In the genomic region with DNA sequence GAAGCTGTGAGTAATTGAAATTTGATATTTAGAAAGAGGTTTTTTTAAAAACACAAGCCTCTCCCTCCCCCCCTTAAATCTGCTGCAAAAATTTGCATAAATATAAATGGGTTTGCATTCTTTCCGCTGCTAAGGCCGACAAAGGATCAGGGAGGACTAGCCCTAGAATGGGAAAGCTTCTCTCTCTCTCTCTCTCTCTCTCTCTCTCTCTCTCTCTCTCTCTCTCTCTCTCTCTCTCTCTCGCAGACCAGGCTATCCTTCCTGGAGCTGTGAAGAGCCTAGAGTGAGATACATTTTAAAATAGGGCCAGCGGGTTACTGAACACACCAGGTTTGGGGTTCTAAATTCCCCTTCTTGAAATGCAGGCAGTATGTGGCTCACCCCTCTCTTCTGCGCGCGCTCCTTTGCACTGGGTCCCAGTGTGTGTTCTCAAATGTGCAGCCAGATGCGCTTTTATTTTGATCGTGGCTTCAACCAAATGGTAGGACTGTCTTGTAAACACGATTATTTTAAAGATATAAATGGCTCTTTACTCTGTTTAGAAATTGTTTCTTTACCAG, we compare ENCODE assay signal across 8 mouse cellular contexts.
DNase-seq lines count a peak whose midpoint lies in the region; ATAC-seq lines count a peak whose summit lies in the region.

No protein-coding gene starts in this region.

- peaks cover 32% of the 10 kb centered on the region for H3K4me1 ChIP-seq in forebrain, embryonic 16.5 days (replicated peaks; ENCODE audit: control insufficient read depth, insufficient read depth, low read length)
- H3K4me1 ChIP-seq in intestine, embryonic 14.5 days (replicated peaks; ENCODE audit: control insufficient read depth, insufficient read depth, low read length), result peaks cover 32% of the 10 kb centered on the region
- H3K4me1 ChIP-seq in limb, embryonic 13.5 days, result peaks cover 41% of the 10 kb centered on the region
- H3K4me1 ChIP-seq in midbrain, embryonic 16.5 days (ENCODE audit: control insufficient read depth, insufficient read depth, low read length), result peaks cover 39% of the 10 kb centered on the region
- H3K4me1 ChIP-seq in stomach, embryonic 16.5 days (ENCODE audit: control insufficient read depth, insufficient read depth, low read length), result peaks cover 25% of the 10 kb centered on the region

- peak overlapping the region; percentile 58 for H3K9ac ChIP-seq in forebrain, embryonic 16.5 days (replicated peaks; ENCODE audit: low read depth, low read length)
- H3K9ac ChIP-seq in intestine, embryonic 14.5 days (ENCODE audit: low read length), result peak overlapping the region; percentile 94
- peak overlapping the region; percentile 76 for H3K9ac ChIP-seq in limb, embryonic 13.5 days
- H3K9ac ChIP-seq in midbrain, embryonic 16.5 days (ENCODE audit: low read depth, low read length), result peak overlapping the region; percentile 64
- H3K9ac ChIP-seq in stomach, embryonic 16.5 days (ENCODE audit: low read length), result peak overlapping the region; percentile 78

- peak; percentile 39 for DNase-seq in gastrocnemius, adult 18-20 months (ENCODE audit: low spot score)
- no peak for DNase-seq in gastrocnemius, postnatal 14 days
- peak; percentile 37 for DNase-seq in cerebellum, adult 11-12 months
- DNase-seq in intestine, embryonic 14.5 days (ENCODE audit: low spot score), result peak; percentile 79

- peak overlapping the region; percentile 49 for H3K4me3 ChIP-seq in forebrain, embryonic 16.5 days (replicated peaks; ENCODE audit: low read length)
- peak overlapping the region; percentile 88 for H3K4me3 ChIP-seq in intestine, embryonic 14.5 days (ENCODE audit: low read depth, low read length)
- peak overlapping the region; percentile 59 for H3K4me3 ChIP-seq in limb, embryonic 13.5 days
- H3K4me3 ChIP-seq in midbrain, embryonic 16.5 days (ENCODE audit: low read depth, low read length), result peak overlapping the region; percentile 48
- H3K4me3 ChIP-seq in stomach, embryonic 16.5 days (replicated peaks; ENCODE audit: low read length), result peak overlapping the region; percentile 67

- no peaks in the 10 kb centered on the region for H3K27me3 ChIP-seq in forebrain, embryonic 16.5 days (replicated peaks; ENCODE audit: control insufficient read depth, insufficient read depth, low read length)
- H3K27me3 ChIP-seq in intestine, embryonic 14.5 days (replicated peaks; ENCODE audit: control insufficient read depth, insufficient read depth, low read length), result no peaks in the 10 kb centered on the region
- H3K27me3 ChIP-seq in limb, embryonic 13.5 days, result no peaks in the 10 kb centered on the region
- no peaks in the 10 kb centered on the region for H3K27me3 ChIP-seq in midbrain, embryonic 16.5 days (ENCODE audit: control insufficient read depth, insufficient read depth, low read depth, low read length)
- no peaks in the 10 kb centered on the region for H3K27me3 ChIP-seq in stomach, embryonic 16.5 days (ENCODE audit: control insufficient read depth, insufficient read depth, low read length)

- no peaks in the 10 kb centered on the region for H3K9me3 ChIP-seq in forebrain, embryonic 16.5 days (ENCODE audit: control insufficient read depth, low read length)
- H3K9me3 ChIP-seq in intestine, embryonic 14.5 days (ENCODE audit: control insufficient read depth, low read length), result no peaks in the 10 kb centered on the region
- no peaks in the 10 kb centered on the region for H3K9me3 ChIP-seq in limb, embryonic 13.5 days
- H3K9me3 ChIP-seq in midbrain, embryonic 16.5 days (replicated peaks; ENCODE audit: control insufficient read depth, low read length, poor library complexity, severe bottlenecking), result no peaks in the 10 kb centered on the region
- H3K9me3 ChIP-seq in stomach, embryonic 16.5 days (replicated peaks; ENCODE audit: control insufficient read depth, low read length), result no peaks in the 10 kb centered on the region

- peak; percentile 41; the same call in 1 of the 2 replicates for ATAC-seq in forebrain, embryonic 16.5 days
- no peak for ATAC-seq in intestine, embryonic 14.5 days (replicated peaks; ENCODE audit: low FRiP score, low TSS enrichment, low read depth)
- peak; percentile 38; the same call in 1 of the 2 replicates for ATAC-seq in limb, embryonic 13.5 days (ENCODE audit: low FRiP score, low read depth)
- ATAC-seq in midbrain, embryonic 16.5 days, result peak; percentile 40
- no peak for ATAC-seq in stomach, embryonic 16.5 days (ENCODE audit: insufficient read depth, low FRiP score)

- peak overlapping the region; percentile 55 for H3K4me2 ChIP-seq in forebrain, embryonic 16.5 days (ENCODE audit: low read length)
- H3K4me2 ChIP-seq in intestine, embryonic 14.5 days (ENCODE audit: low read length), result peak overlapping the region; percentile 74
- H3K4me2 ChIP-seq in limb, embryonic 13.5 days (replicated peaks), result peak overlapping the region; percentile 72
- H3K4me2 ChIP-seq in midbrain, embryonic 16.5 days (ENCODE audit: low read length), result peak overlapping the region; percentile 93
- peak overlapping the region; percentile 67 for H3K4me2 ChIP-seq in stomach, embryonic 16.5 days (ENCODE audit: low read depth, low read length)

- peak overlapping the region; percentile 82 for H3K27ac ChIP-seq in forebrain, embryonic 16.5 days (ENCODE audit: low read length)
- peak overlapping the region; percentile 91 for H3K27ac ChIP-seq in intestine, embryonic 14.5 days (ENCODE audit: low read depth)
- peak overlapping the region; percentile 89 for H3K27ac ChIP-seq in limb, embryonic 13.5 days
- H3K27ac ChIP-seq in midbrain, embryonic 16.5 days (ENCODE audit: low read length), result peak overlapping the region; percentile 84
- H3K27ac ChIP-seq in stomach, embryonic 16.5 days (ENCODE audit: low read length), result peak overlapping the region; percentile 94

- WGBS in forebrain, embryonic 16.5 days, result 0% methylated on average over 10 of the region's 10 CpGs
- under 1% methylated on average over 10 of the region's 10 CpGs for WGBS in intestine, embryonic 14.5 days
- under 1% methylated on average over 10 of the region's 10 CpGs for WGBS in limb, embryonic 13.5 days
- WGBS in midbrain, embryonic 16.5 days, result 0% methylated on average over 10 of the region's 10 CpGs
- whole genome bisulfite sequencing in stomach, embryonic 16.5 days, result under 1% methylated on average over 10 of the region's 10 CpGs

- intact Hi-C loops in gastrocnemius, postnatal 14 days (cut with DNase I; ENCODE audit: low total_unique reads), result no loop called here

- H3K36me3 ChIP-seq in forebrain, embryonic 16.5 days (ENCODE audit: control insufficient read depth, insufficient read depth), result no peaks in the 10 kb centered on the region
- H3K36me3 ChIP-seq in intestine, embryonic 14.5 days (ENCODE audit: control insufficient read depth, insufficient read depth, low read length), result no peaks in the 10 kb centered on the region
- no peaks in the 10 kb centered on the region for H3K36me3 ChIP-seq in limb, embryonic 13.5 days
- no peaks in the 10 kb centered on the region for H3K36me3 ChIP-seq in midbrain, embryonic 16.5 days (ENCODE audit: control insufficient read depth, insufficient read depth, low read length)
- H3K36me3 ChIP-seq in stomach, embryonic 16.5 days (ENCODE audit: control insufficient read depth, insufficient read depth, low read length), result no peaks in the 10 kb centered on the region

Comparison
In these comparisons a context has a peak if more than half of its experiments do, and no peak if none do; other contexts are left out.
1. ATAC-seq: peak in forebrain, embryonic 16.5 days (single experiment), limb, embryonic 13.5 days (single experiment) and midbrain, embryonic 16.5 days (single experiment); none in intestine, embryonic 14.5 days (single experiment) and stomach, embryonic 16.5 days (single experiment).
2. Peak in every context shown above with its lines, with median percentiles within 50 percentile points of each other: H3K27ac ChIP-seq, H3K4me2 ChIP-seq, H3K4me3 ChIP-seq and H3K9ac ChIP-seq.